Mouse (Mus musculus) forebrain, embryonic 11.5 days (tissue): ENCODE data around the gene Megf11. TPM values are rescaled to one million over a fixed set of nuclear protein-coding genes. Genes with fewer than 3 reads are reported as not detected.

Experiments
- ATAC-seq: fragments of 200-750 bp; cut with Nextera tagmentation; replicated peaks from 2 replicates; pipeline ENCODE4 v1.8.0; 2017; ENCODE audit warnings: moderate TSS enrichment; ENCODE audit not compliant: low FRiP score
- DNase-seq: peaks from one replicate; pipeline ENCODE4 v3.0.0-alpha.2; 2017; ENCODE audit warnings: low spot score
- H3K27ac ChIP-seq: fragments of 300-500 bp; sonication (generic); 2 replicates; pipeline ENCODE4 v1.5.1; 2014; ENCODE audit warnings: low read depth, low read length
- H3K27me3 ChIP-seq: fragments of 300-500 bp; sonication (generic); 2 replicates; pipeline ENCODE4 v1.6.1; 2014; ENCODE audit warnings: mild to moderate bottlenecking, low read length, mixed read lengths; ENCODE audit not compliant: control insufficient read depth, insufficient read depth
- H3K36me3 ChIP-seq: fragments of 300-500 bp; sonication (generic); 2 replicates; pipeline ENCODE4 v1.6.1; 2014; ENCODE audit warnings: mild to moderate bottlenecking, low read length, moderate library complexity, mixed read lengths; ENCODE audit not compliant: control insufficient read depth, insufficient read depth
- H3K4me1 ChIP-seq: fragments of 300-500 bp; sonication (generic); replicated peaks from 2 replicates; pipeline ENCODE4 v1.6.1; 2014; ENCODE audit warnings: low read length, mixed read lengths; ENCODE audit not compliant: control insufficient read depth, insufficient read depth
- H3K4me2 ChIP-seq: fragments of 300-500 bp; sonication (generic); 2 replicates; pipeline ENCODE4 v1.6.1; 2014; ENCODE audit warnings: low read depth, mild to moderate bottlenecking, low read length, moderate library complexity, mixed read lengths; ENCODE audit not compliant: severe bottlenecking
- H3K4me3 ChIP-seq: fragments of 300-500 bp; sonication (generic); 2 replicates; pipeline ENCODE4 v1.5.1; 2014; ENCODE audit warnings: low read depth, low read length
- H3K9ac ChIP-seq: fragments of 300-500 bp; sonication (generic); 2 replicates; pipeline ENCODE4 v1.6.1; 2014; ENCODE audit warnings: low read length
- H3K9me3 ChIP-seq: fragments of 300-500 bp; sonication (generic); 2 replicates; pipeline ENCODE4 v1.6.1; 2016; ENCODE audit warnings: low read length, mixed read lengths; ENCODE audit not compliant: control insufficient read depth
- WGBS: fragments of 180-500 bp; shearing (Covaris S2); extraction: QIAGEN DNeasy Blood & Tissue Kit; methylation state at CpG from one replicate; pipeline ENCODE4 v1.1.7; 2014; 5-methylcytosine and 5-hydroxymethylcytosine counted together
- polyA plus RNA-seq: library from polyadenylated mRNA; unstranded; fragments of >200 nt; fragmentation: Nextera tagmentation; extraction: Ambion mirVana; gene quantifications from 2 replicates; pipeline ENCODE4 v1.2.1, GENCODE M21; 2014

Megf11 gene
- polyA plus RNA-seq, 1 experiment from 2014 or later = 3.3 TPM

- Histone ChIP-seq H3K27me3 (no peaks in the 10 kb centered on the region), H3K27ac (no peak overlapping the region), H3K9ac (no peak overlapping the region), H3K4me1 (peaks cover 2% of the 10 kb centered on the region; the same call in 1 of the 2 replicates), H3K4me3 (no peak overlapping the region), H3K9me3 (no peaks in the 10 kb centered on the region), H3K36me3 (no peaks in the 10 kb centered on the region), H3K4me2 (no peak overlapping the region)
- ATAC-seq (no peak), DNase-seq (no peak)
- 69% methylated on average over 2 of the region's 2 CpGs for WGBS
Observed at GRCm38 (mm10) chr9:64528595-64528994, 143.2 kb downstream of the Megf11 start.

- Histone ChIP-seq H3K4me2 (no peak overlapping the region), H3K4me1 (peaks cover 3% of the 10 kb centered on the region; the same call in 1 of the 2 replicates), H3K4me3 (no peak overlapping the region), H3K36me3 (no peaks in the 10 kb centered on the region), H3K9ac (no peak overlapping the region), H3K9me3 (no peaks in the 10 kb centered on the region), H3K27me3 (no peaks in the 10 kb centered on the region), H3K27ac (no peak overlapping the region)
- no peak for ATAC-seq
- no peak for DNase-seq
- 84% methylated on average over 3 of the region's 3 CpGs for WGBS
Observed at GRCm38 (mm10) chr9:64531935-64532334, 146.5 kb downstream of the Megf11 start.

GRCm38 (mm10) chr9:64532711-64533242 lies 147.4 kb downstream of the Megf11 start:
- H3K4me2 ChIP-seq = no peak overlapping the region
- H3K36me3 ChIP-seq = no peaks in the 10 kb centered on the region
- H3K4me1 ChIP-seq = peaks cover 3% of the 10 kb centered on the region; the same call in 1 of the 2 replicates
- ATAC-seq (no peak), DNase-seq (no peak)
- H3K9me3 ChIP-seq = no peaks in the 10 kb centered on the region
- no peak overlapping the region for H3K4me3 ChIP-seq
- H3K27ac ChIP-seq = no peak overlapping the region
- H3K27me3 ChIP-seq = no peaks in the 10 kb centered on the region
- no peak overlapping the region for H3K9ac ChIP-seq
- 52% methylated on average over 4 of the region's 4 CpGs for WGBS

GRCm38 (mm10) chr9:64533488-64534119 lies 148.2 kb downstream of the Megf11 start:
- no peak overlapping the region for H3K4me2 ChIP-seq
- no peak overlapping the region for H3K27ac ChIP-seq
- no peaks in the 10 kb centered on the region for H3K9me3 ChIP-seq
- no peak overlapping the region for H3K4me3 ChIP-seq
- no peak overlapping the region for H3K9ac ChIP-seq
- DNase-seq (no peak), ATAC-seq (no peak)
- H3K27me3 ChIP-seq = no peaks in the 10 kb centered on the region
- H3K36me3 ChIP-seq = no peaks in the 10 kb centered on the region
- 41% methylated on average over 15 of the region's 15 CpGs for WGBS
- peaks cover 3% of the 10 kb centered on the region; the same call in 1 of the 2 replicates for H3K4me1 ChIP-seq

- WGBS = 82% methylated on average over 6 of the region's 6 CpGs
- ATAC-seq (no peak), DNase-seq (no peak)
- Histone ChIP-seq H3K9me3 (no peaks in the 10 kb centered on the region), H3K4me1 (peaks cover 3% of the 10 kb centered on the region; the same call in 1 of the 2 replicates), H3K36me3 (no peaks in the 10 kb centered on the region), H3K4me2 (no peak overlapping the region), H3K27ac (no peak overlapping the region), H3K9ac (no peak overlapping the region), H3K4me3 (no peak overlapping the region), H3K27me3 (no peaks in the 10 kb centered on the region)
Observed at GRCm38 (mm10) chr9:64534313-64534712, 148.9 kb downstream of the Megf11 start.

GRCm38 (mm10) chr9:64534856-64535539 lies 149.6 kb downstream of the Megf11 start:
- DNase-seq (no peak), ATAC-seq (no peak)
- Histone ChIP-seq H3K36me3 (no peaks in the 10 kb centered on the region), H3K27ac (no peak overlapping the region), H3K4me2 (no peak overlapping the region), H3K9me3 (no peaks in the 10 kb centered on the region), H3K4me1 (peaks cover 3% of the 10 kb centered on the region; the same call in 1 of the 2 replicates), H3K9ac (no peak overlapping the region), H3K27me3 (no peaks in the 10 kb centered on the region), H3K4me3 (no peak overlapping the region)
- WGBS = 86% methylated on average over 8 of the region's 8 CpGs

GRCm38 (mm10) chr9:64537821-64538220 lies 152.4 kb downstream of the Megf11 start:
- H3K4me3 ChIP-seq = no peak overlapping the region
- no peak overlapping the region for H3K27ac ChIP-seq
- DNase-seq = no peak
- H3K9me3 ChIP-seq = no peaks in the 10 kb centered on the region
- no peaks in the 10 kb centered on the region for H3K36me3 ChIP-seq
- WGBS = 73% methylated on average over 4 of the region's 4 CpGs
- no peaks in the 10 kb centered on the region for H3K27me3 ChIP-seq
- H3K4me2 ChIP-seq = no peak overlapping the region
- H3K4me1 ChIP-seq = peaks cover 3% of the 10 kb centered on the region; the same call in 1 of the 2 replicates
- no peak for ATAC-seq
- no peak overlapping the region for H3K9ac ChIP-seq

GRCm38 (mm10) chr9:64542246-64542645 lies 156.8 kb downstream of the Megf11 start:
- WGBS = 83% methylated on average over 4 of the region's 4 CpGs
- Histone ChIP-seq H3K27ac (no peak overlapping the region), H3K4me1 (no peaks in the 10 kb centered on the region), H3K4me3 (no peak overlapping the region), H3K4me2 (no peak overlapping the region), H3K36me3 (no peaks in the 10 kb centered on the region), H3K9me3 (no peaks in the 10 kb centered on the region), H3K9ac (no peak overlapping the region), H3K27me3 (no peaks in the 10 kb centered on the region)
- DNase-seq = no peak
- ATAC-seq = no peak
